Mouse (Mus musculus) kidney, adult 2 months (tissue): ENCODE measurements at regions not wholly inside any gene's neighbourhood (a gene's known extent, or its start where the extent isn't known, plus 50 kb on each side); places are given as distances from the start of the nearest gene placed in this dataset.

Experiments
- DNase-seq: peaks from one replicate; pipeline ENCODE4 v3.0.0; 2021
- H3K27ac ChIP-seq: fragments of 200-500 bp; 2 replicates; pipeline ENCODE4 v1.5.1; 2012; ENCODE audit warnings: low read depth, low read length, control low read depth, inconsistent platforms; ENCODE audit not compliant: insufficient read depth
- H3K27me3 ChIP-seq: fragments of 200-500 bp; replicated peaks from 2 replicates; pipeline ENCODE4 v1.6.1; 2012; ENCODE audit warnings: mild to moderate bottlenecking, moderate library complexity, low read length, inconsistent platforms; ENCODE audit not compliant: control insufficient read depth, insufficient read depth
- H3K36me3 ChIP-seq: fragments of 200-500 bp; 2 replicates; pipeline ENCODE4 v1.6.1; 2012; ENCODE audit warnings: mild to moderate bottlenecking, moderate library complexity, low read length, inconsistent platforms; ENCODE audit not compliant: control insufficient read depth, insufficient read depth
- H3K4me1 ChIP-seq: fragments of 200-500 bp; 2 replicates; pipeline ENCODE4 v1.6.1; 2011; ENCODE audit warnings: low read length; ENCODE audit not compliant: control insufficient read depth, insufficient read depth
- H3K4me3 ChIP-seq: fragments of 200-500 bp; 2 replicates; pipeline ENCODE4 v1.5.1; 2011; ENCODE audit warnings: mild to moderate bottlenecking, low read depth, low read length, control low read depth; ENCODE audit not compliant: insufficient read depth
- CTCF ChIP-seq: fragments of 200-500 bp; conservative IDR thresholded peaks from 2 replicates; pipeline ENCODE4 v1.5.1; 2011; ENCODE audit warnings: low read depth, mild to moderate bottlenecking, control low read depth, low read length, moderate library complexity, mixed read lengths; ENCODE audit not compliant: insufficient read depth, insufficient read length
- POLR2A ChIP-seq: fragments of 200-500 bp; IDR thresholded peaks from one replicate; pipeline ENCODE4 v1.6.1; 2011; ENCODE audit warnings: low read depth, low read length, control low read depth
- WGBS: fragments of 180-500 bp; shearing (Covaris S2); methylation state at CpG from one replicate; pipeline ENCODE4 v1.1.7; 2018; 5-methylcytosine and 5-hydroxymethylcytosine counted together

- Histone ChIP-seq H3K27me3 (no peaks in the 10 kb centered on the region; the same call in 1 of the 2 replicates), H3K27ac (no peak overlapping the region)
Measured at GRCm38 (mm10) chr11:56335937-56336336, 295.1 kb upstream of the Nmur2 start.

GRCm38 (mm10) chr11:56320293-56320692 is 279.5 kb upstream of the Nmur2 start:
- H3K27ac ChIP-seq, result no peak overlapping the region
- H3K4me1 ChIP-seq, result no peaks in the 10 kb centered on the region
- WGBS, result 91% methylated on average over 3 of the region's 3 CpGs
- H3K4me3 ChIP-seq, result no peak overlapping the region
- DNase-seq, result no peak
- no peak for TF ChIP-seq CTCF
- no peak for TF ChIP-seq POLR2A
- no peaks in the 10 kb centered on the region for H3K27me3 ChIP-seq
- H3K36me3 ChIP-seq, result no peaks in the 10 kb centered on the region

More at GRCm38 (mm10) chr11:56335937-56336336, 295.1 kb upstream of the Nmur2 start:
- DNase-seq, result no peak
- Histone ChIP-seq H3K4me1 (no peaks in the 10 kb centered on the region), H3K36me3 (no peaks in the 10 kb centered on the region), H3K4me3 (no peak overlapping the region)
- no peak for TF ChIP-seq POLR2A
- no peak for TF ChIP-seq CTCF

GRCm38 (mm10) chr11:56315221-56315987 is 274.6 kb upstream of the Nmur2 start:
- Histone ChIP-seq H3K27me3 (no peaks in the 10 kb centered on the region), H3K4me1 (no peaks in the 10 kb centered on the region), H3K27ac (no peak overlapping the region), H3K4me3 (no peak overlapping the region), H3K36me3 (no peaks in the 10 kb centered on the region)
- 65% methylated on average over 5 of the region's 5 CpGs for WGBS
- TF ChIP-seq CTCF (no peak), POLR2A (no peak)
- DNase-seq, result no peak

- Histone ChIP-seq H3K27ac (no peak overlapping the region), H3K27me3 (no peaks in the 10 kb centered on the region), H3K4me1 (no peaks in the 10 kb centered on the region), H3K36me3 (no peaks in the 10 kb centered on the region), H3K4me3 (no peak overlapping the region)
- 100% methylated on average over 1 of the region's 1 CpGs for WGBS
- TF ChIP-seq CTCF, result no peak
- no peak for TF ChIP-seq POLR2A
- no peak for DNase-seq
Measured at GRCm38 (mm10) chr11:56309549-56309948, 268.7 kb upstream of the Nmur2 start.

- WGBS, result 93% methylated on average over 5 of the region's 5 CpGs
- TF ChIP-seq POLR2A (no peak), CTCF (no peak)
Measured at GRCm38 (mm10) chr11:56308383-56309105, 267.7 kb upstream of the Nmur2 start.

GRCm38 (mm10) chr11:56307051-56307450 is 266.2 kb upstream of the Nmur2 start:
- 30% methylated on average over 3 of the region's 3 CpGs for WGBS
- H3K4me3 ChIP-seq, result no peak overlapping the region
- no peak for DNase-seq
- no peak overlapping the region for H3K27ac ChIP-seq
- H3K27me3 ChIP-seq, result no peaks in the 10 kb centered on the region
- no peaks in the 10 kb centered on the region for H3K36me3 ChIP-seq
- TF ChIP-seq CTCF (no peak; the same call in 1 of the 2 replicates), POLR2A (no peak)
- no peaks in the 10 kb centered on the region for H3K4me1 ChIP-seq

More at GRCm38 (mm10) chr11:56308383-56309105, 267.7 kb upstream of the Nmur2 start:
- Histone ChIP-seq H3K27ac (no peak overlapping the region), H3K4me3 (no peak overlapping the region), H3K4me1 (no peaks in the 10 kb centered on the region), H3K27me3 (no peaks in the 10 kb centered on the region), H3K36me3 (no peaks in the 10 kb centered on the region)
- no peak for DNase-seq
